Mouse (Mus musculus) layer of hippocampus, adult 18-20 months (tissue): ENCODE data around the gene Trir. TPM values are rescaled to one million over a fixed set of nuclear protein-coding genes. Genes with fewer than 3 reads are reported as not detected.

Experiments used
- DNase-seq, 2 experiments: peaks; one replicate each; pipeline ENCODE4 v3.0.0; 2022; ENCODE audit warnings: low spot score in 2 of 2
- long read RNA-seq: library from polyadenylated mRNA; stranded (forward); transcript quantifications from one replicate; pipeline ENCODE4 v2.0.0, GENCODE M21; 2021
- total RNA-seq, 2 experiments: library from RNA; stranded (reverse); gene quantifications; 2 replicates each; pipeline ENCODE4 v1.2.3; 2021

Trir gene
- total RNA-seq, result 100 to 1,000 TPM; 132 to 133 TPM
- long read RNA-seq, transcript Trir-201 (3 exons, 902 nt), result major isoform, 40 of 54 reads
- long read RNA-seq, partial matches to known transcripts, result 5 of 54 reads
- long read RNA-seq, other reads (novel, unspliced or antisense), result 9 of 54 reads

DNA sequence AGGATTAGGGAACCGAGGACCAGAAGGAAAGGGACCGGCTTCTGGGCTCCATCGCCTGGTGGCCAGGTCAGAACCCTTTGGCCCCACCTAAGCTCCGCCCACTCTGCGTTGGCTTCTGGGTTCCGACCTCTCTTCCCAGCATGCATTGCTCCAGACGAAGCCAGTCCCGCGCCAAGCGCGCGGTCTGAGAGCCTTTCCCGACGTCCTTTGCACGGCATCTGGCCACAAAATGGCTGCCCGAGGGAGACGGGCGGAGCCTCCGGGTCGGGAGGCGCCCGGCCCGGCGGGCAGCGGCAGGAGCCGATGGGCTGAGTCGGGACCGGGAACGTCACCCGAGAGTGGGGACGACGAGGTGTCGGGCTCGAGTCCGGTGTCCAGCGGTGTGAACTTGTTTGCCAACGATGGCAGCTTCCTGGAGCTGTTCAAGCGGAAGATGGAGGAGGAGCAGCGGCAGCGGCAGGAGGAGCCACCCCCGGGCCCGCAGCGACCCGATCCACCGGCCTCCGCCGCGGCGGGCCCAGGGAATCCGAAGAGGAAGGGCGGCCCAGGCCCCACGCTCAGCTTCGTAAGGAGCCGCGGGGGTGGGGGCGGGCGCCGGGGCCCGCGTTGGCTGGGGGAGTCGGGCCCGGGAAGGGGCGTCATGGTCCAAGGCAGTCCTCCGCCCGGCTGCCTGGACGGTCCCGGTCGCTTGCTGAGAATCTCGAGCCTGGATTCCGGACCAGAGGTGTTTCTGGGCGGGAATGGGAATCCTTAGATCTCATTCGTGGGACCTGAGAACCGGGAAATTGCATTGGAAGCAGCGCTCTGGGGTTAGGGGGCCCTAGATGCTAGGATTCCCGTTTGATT lies at the start of gene Trir:
Gene Trir, plus strand, starts transcription at position 154 of the 846 bp plus-strand sequence.
- DNase-seq, result peak; percentile 93 to 97

DNA sequence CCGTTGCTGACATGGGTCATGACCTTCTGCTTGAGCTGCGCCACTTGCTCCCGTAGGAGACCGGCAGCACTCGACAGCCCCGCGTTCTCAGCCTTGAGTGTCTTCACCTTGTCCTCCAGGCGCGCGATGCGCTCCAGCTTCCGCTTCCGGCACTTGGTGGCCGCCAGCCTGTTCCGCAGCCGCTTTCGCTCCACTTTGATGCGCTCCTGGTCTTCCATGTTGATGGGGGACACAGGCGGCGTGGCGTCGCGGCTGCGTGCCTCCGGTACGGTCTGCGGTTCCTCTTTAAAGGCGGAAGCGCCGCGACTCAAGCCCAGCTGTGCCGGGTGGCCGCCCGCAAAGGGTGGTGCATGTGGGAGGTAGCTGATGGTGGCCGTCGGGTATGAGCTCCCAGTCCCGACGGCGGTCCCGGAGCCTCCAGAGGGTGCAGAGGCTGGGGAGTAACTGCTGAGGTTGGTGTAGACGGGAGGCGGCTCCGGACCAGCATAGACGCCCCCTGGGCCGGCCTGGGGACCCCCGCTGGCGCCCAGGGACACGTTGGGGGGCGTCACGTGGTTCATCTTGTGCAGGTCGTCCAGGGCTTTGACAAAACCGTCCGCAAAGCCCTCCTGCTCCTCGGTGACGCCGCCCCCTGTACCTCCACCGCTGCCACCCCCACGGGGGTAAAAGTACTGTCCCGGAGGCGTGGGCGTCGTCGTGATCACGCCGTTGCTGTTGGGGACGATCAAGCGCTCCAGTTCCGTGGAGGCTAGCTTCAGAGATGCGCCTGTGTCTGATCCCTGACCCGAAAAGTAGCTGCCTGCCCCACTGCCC lies 49.0 kb upstream of the Trir start:
- peak; percentile 51 to 74 for DNase-seq

- DNase-seq, result peak; percentile 96 to 97
Measured at GRCm38 (mm10) chr8:84978248-84978940, 48.2 kb upstream of the Trir start, which contains the start of gene Junb. Gene Junb, minus strand, starts transcription at chr8:84978718.

DNA sequence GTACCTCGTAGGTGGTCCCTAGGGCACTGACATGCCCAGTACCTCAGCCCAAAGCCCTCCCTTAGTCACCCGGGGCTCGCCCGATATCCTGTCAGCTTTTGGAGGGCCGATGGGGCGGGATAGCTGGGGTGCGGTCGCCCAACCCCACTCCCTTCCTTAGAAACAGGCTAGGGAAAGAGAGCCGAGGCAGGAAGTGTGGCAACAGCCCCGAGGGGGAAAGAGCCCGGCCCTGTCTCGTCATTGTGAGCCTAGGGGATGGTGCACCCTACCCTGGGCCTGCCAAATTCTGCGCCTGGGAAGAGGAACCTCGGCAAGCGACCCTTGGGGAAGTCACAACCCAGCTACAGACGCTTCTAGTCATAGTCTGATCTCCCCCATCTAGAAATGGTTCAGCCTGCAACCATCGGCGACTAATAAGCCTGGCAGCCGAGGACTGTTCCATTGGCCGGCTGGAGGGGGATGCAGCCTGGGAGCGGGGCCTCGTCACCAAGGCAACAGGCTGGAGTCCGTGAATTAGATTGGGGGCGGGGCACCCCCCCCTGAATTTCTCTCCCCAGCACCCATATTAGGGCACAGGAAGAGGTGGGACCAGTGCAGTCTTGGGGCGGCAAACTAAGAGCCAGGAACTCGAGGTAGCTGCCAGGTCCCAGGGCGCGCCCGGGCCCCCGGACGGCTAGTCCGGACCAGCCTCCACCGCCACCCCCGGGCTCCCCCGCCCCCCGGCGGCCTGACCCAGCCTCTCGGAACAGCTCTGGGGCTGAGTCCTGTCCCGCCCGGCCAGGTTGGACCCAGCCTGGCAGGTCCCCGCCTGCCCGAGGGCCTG lies 46.8 kb upstream of the Trir start:
- DNase-seq, result peak; percentile 94 to 96

DNA sequence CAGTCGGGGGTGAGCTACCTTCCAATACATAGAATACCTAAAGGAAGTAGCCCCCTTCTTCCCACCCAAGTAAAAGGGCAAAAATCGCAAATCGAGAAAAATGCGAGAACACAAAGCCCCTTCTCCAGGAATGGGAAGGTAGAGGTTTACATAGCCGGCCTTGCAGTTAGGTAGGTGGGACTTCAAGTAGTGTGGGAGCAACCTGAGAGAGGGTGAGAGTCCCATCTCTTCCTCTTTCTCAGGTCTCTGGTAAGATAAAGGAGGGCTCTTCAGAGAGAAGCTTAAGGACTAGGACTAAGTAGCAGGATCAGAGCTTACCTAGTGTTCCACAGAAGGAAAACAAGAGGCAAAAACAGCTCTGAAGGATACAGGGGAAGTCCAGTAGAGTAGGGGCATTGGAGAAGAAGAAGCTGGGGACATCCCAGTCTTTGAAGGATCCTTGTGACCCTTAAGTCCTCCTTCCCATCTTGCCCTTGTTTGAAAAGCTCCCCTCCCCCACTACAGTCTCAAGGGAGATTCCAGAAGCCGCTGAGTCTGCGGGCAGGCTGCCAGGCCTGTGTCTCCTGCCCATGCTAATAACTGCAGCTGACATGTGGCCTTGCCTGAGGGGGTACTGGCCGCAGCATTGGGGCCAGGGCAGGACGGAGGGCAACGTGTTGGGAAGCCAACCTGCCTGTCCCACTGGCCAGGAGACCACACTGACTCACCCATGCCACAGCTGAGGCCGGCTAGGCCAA lies 45.8 kb upstream of the Trir start:
- no peak for DNase-seq

GRCm38 (mm10) chr8:84981644-84982498 lies 44.8 kb upstream of the Trir start:
- no peak for DNase-seq

DNA sequence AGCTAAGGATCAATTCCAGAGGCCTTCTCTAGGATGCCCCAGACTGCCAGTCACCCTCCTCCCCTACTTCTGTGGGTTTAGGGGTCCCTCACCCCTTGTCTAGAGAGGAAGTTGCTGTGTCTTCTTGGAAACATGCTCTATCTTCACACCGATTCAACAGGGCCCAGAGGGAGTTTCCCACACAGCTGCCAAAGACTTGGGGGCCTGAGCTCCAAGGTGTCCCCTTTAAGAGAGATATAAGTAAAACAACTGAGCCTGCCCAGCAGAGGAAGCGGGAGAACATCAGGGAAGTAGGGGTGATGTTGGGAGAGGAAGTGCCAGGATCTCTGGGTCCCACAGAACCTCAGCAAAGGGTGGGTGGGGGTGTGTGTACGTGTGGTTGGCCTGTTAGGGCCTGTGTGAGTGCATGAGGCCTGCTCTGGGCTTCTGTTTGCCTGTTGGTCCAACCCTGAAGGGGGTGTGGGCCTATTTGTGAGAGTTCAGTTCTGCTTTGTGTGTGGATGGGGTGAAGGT lies 44.1 kb upstream of the Trir start:
- no peak for DNase-seq

GRCm38 (mm10) chr8:84984294-84985048 lies 42.2 kb upstream of the Trir start:
- DNase-seq, result no peak

DNA sequence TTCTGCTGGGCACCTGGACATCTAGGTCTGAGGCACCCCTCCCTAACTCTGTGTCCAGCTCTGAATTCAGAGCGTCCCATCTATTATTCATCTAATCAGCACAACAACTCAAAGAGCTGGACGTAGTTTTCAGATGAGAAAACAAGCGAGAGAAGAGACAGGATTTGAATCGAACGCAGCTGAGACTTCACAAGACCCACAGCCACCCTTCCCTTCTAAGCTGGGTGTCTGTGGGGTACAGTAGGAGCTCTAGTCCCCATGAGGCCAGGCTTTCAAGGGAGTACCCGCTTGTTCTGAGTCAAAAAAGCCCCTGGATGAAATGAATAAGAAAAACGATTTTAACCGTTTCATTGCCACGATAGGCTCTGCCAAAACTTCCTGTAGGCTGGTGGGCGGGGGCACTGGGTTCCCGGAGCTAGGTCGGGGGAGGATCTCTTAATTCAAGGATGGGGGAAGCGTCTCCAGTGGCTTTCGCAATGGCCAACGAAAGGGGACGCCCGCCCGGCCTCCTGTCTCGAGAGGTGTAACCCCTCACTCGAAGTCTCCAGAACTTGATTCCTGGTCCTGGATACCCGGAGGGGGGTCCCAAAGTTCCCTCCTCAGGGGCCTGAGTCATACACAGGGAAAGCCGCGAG lies 41.5 kb upstream of the Trir start:
- peak in 1 of 2 experiments; percentile 54 for DNase-seq

DNA sequence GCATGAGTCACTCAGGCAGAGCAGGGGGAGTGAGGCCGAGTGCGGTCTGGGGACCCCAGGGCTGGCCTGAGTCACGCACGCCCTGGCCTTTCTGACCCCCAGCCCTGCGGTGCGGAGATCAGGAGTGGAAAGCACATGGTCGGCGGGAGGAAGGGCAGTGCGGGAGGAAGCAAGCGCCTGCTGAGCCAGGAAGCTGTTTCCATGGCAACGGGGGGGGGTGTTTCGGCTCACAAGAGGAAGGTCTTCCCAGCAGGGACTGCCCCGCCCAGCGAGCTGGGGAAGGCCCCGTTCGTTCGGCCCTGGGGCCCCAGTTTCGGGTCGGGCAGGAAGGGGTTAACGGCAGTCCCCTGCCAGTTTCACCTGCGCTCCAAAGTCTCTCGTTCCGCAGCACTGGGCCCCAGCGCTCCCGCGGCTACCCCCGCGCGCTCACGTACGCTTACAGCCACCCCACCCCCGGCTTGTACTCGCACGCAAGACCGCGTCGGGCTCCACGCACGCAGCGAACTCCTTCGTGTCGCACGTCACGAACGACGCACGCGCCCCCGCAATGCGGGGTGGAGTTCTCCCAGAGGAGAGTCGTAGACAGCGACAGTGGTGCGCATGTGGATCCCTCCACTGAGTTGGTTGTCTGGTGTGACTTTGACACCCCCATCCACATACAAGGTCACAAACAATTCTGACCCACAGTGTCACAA lies 40.8 kb upstream of the Trir start:
- peak; percentile 95 to 96 for DNase-seq

DNA sequence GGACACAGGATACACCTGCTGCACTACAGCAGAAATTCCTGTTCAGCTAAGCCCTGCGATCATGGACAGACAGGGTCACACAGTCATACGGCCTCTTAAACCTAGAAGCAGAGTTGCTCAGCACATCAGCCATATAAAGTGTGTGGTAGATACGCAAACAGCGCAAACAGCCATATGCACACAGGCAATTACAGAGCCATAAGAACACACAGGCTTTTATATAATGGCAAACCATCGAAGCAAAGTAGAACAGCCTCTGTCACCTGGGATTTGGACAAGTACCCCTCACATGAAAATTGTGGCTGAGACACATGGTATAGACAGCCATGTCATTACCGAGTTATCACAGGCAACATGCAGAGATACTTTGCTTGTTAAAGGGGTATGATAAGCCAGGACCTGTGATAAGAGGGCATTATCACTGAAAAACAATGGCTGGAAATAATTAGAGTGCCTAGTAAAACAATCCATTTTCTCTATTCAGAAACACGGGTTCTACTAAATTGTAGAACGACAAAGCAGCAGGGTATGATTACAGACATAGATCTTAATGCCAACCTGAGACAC lies 40.2 kb upstream of the Trir start:
- DNase-seq, result no peak

GRCm38 (mm10) chr8:84987388-84987787 lies 39.2 kb upstream of the Trir start:
- no peak for DNase-seq

DNA sequence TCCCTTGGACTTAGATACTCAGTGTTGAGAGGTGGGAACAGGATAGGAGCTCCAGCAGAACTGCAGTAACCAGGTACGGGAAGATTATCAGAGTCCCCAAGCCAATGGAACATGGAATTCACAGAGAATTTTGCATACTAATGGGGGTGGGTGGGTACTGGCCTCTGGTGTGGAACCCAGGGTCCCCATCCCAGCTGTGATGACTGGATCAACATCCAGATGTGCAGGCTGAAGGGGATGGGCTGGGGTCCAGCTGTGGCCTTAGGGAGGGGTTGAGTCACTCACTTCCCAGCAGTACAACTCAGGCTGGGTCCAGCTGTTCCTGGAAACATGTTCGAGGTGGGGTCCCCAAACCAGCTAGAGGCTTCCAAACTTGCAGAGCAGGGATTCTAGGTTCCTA lies 38.7 kb upstream of the Trir start:
- DNase-seq, result no peak

GRCm38 (mm10) chr8:84989311-84989731 lies 37.3 kb upstream of the Trir start:
- no peak for DNase-seq

GRCm38 (mm10) chr8:84989810-84990209 lies 36.8 kb upstream of the Trir start:
- DNase-seq, result peak; percentile 77 to 90

DNA sequence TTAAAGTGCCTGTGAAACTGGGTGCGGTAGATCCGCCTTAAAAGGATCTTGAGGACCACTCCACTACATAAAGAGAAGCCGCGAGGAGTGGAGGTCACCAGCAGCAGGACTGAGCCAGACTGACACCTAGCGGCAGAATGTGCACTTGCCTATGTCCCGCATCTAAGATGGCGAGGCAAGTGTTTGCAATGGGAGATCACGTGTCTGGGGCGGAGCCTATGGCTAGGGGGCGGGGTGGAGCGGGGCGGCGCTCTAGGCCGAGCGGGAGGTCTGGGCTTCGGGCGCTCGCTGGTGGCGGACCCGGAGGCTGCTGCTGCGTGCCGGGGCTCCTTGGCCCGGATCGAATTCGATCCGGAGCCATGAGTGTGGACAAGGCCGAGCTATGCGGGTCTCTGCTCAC lies 36.3 kb upstream of the Trir start, which contains the start of gene Hook2:
Gene Hook2, plus strand, starts transcription at position 255 of the 400 bp plus-strand sequence.
- peak; percentile 94 to 99 for DNase-seq
